Mouse (Mus musculus) MN1 (cell line): Measurements from ENCODE around the gene Mtg1.
A peak's percentile ranks its signal among the peaks of the same experiment; 100 is the strongest.
"Not testable (repeated sequence)": the region's sequence is repeated elsewhere in the genome, so short reads cannot be mapped to it uniquely, and the experiment has no call there.

Source experiments
- DNase-seq: peaks from one replicate; pipeline ENCODE4 v3.0.0-alpha.2; 2016; ENCODE audit warnings: low spot score

Mtg1 gene

DNA sequence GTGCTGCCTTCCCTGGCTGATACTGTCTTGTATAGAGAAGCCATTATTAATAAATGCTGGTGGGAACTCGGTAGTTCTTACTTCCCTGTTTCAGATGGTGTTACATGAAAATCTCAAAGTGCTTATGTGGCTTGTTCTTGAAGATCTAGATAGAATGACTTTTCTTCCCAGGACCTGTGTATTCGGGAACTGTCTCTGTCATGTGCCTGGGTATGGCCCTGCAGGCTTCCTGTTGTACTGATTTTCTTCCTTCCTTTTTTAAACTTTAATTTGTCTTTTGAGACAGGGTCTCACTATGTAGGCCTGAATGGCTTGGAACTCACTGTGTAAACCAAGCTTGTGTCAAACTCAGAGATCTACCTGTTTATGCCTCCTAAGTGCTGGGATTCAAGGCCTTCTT is 9.5 kb upstream of the Mtg1 start:
- no peak for DNase-seq

- DNase-seq = not testable (repeated sequence)
Observed at GRCm38 (mm10) chr7:140132184-140132583, 5.2 kb upstream of the Mtg1 start.

- not testable (repeated sequence) for DNase-seq
Observed at GRCm38 (mm10) chr7:140134033-140134432, 3.3 kb upstream of the Mtg1 start.

GRCm38 (mm10) chr7:140135106-140135770 is 2.1 kb upstream of the Mtg1 start:
- DNase-seq = no peak

DNA sequence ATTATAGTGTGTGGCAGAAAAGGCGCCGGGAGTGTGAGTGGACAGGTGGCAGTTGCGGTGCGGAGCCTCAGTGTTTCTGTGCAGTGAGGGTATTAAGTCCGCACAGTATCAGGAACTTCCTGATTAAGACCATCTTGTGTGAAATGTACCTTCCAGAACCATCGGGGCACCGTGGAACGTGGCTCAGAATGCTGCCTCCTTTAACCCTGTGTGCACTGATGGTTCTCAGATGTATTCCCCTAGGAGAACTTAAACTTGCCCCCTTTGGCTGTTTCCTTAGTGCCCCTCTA is 602 bp downstream of the Mtg1 start:
- no peak for DNase-seq

DNA sequence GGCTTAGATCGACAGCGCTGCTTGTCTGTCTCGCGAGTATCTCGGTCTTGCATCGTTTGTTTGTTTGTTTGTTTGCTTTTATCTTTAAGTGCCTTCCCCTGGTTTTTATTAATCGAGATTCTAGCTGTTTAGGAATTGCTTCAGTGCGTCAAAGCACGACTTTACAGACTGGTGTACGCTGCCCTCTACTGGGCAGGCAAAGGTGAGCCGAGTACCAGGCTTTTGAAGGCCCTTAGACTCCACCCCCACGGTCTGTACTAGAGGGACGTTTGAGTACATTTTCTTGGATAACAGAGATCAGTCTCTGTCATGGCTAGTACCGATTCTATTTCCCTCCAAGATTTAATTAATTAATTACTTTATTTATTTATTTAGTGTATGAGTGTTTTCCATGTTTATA is 4.0 kb downstream of the Mtg1 start:
- DNase-seq = peak; percentile 86

- DNase-seq = no peak
Observed at GRCm38 (mm10) chr7:140144550-140144949, 7.2 kb downstream of the Mtg1 start.

DNA sequence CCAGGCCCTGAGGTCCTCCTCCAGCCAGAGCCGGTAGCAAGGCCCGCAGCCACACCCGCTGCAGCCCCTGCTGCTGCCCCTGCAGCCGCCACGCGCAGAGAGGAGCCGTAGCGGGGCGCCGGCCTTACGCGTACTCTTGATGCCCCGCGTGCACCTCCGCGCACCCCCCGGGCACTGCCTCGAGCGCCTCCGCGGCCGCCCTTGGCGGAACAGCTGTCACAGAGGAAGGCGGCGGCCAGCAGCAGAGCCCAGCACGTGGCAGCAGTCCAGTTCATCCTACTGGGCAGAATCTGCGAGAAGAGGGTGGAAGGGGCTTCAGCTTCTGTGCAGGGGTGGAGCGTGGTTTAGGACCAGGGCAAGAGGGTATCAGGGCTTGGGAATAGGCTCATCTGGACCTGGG is 16.0 kb downstream of the Mtg1 start:
- no peak for DNase-seq

- DNase-seq = no peak
Observed at GRCm38 (mm10) chr7:140153829-140154217, 16.5 kb downstream of the Mtg1 start.

- DNase-seq = no peak
Observed at GRCm38 (mm10) chr7:140154218-140154927, 17.0 kb downstream of the Mtg1 start, which contains the start of gene Sprn. Gene Sprn (minus strand): TSS chr7:140154877.

DNA sequence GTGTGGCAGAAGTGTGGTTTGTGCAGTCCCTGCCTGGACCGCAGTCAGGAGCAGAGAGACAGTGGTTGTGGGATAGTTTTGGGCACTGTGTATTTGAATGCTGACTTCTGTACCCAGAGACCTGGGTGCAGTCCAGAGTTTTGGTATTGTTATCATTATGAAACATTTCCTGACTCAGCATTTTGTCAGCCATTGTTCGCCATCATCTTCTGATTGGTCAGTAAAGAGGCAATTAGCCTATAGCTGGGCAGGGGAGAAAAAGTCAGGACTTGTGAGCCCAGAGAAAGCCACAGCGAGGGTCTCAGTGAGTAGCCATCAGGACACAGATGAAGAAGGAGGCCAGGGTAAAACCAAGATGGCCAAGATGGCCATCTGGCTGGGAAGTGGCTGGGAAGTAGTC is 23.0 kb downstream of the Mtg1 start:
- no peak for DNase-seq

GRCm38 (mm10) chr7:140164664-140165063 is 27.3 kb downstream of the Mtg1 start, which contains the start of gene Olfr522:
Gene Olfr522 (minus strand): TSS chr7:140164764.
- DNase-seq = no peak

GRCm38 (mm10) chr7:140167950-140168349 is 30.6 kb downstream of the Mtg1 start:
- DNase-seq = no peak

DNA sequence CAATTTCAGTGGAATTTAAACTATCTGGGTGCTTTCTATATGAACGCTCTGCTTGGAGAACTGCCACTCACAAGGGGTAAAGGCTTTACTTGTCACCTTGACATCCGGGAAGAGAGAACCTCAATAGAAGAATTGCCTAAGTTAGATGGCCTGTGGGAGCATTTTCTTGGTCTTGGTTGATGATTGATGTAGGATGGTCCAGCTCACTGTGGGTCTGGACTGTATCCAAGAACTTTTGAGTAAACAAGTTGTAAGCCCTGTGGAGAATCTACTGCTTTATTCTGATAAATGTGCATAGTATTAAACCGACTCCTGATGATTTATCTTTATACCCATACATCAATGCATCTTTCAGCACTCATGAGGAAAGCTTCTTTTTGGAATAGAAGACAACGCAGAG is 32.0 kb downstream of the Mtg1 start:
- no peak for DNase-seq

DNA sequence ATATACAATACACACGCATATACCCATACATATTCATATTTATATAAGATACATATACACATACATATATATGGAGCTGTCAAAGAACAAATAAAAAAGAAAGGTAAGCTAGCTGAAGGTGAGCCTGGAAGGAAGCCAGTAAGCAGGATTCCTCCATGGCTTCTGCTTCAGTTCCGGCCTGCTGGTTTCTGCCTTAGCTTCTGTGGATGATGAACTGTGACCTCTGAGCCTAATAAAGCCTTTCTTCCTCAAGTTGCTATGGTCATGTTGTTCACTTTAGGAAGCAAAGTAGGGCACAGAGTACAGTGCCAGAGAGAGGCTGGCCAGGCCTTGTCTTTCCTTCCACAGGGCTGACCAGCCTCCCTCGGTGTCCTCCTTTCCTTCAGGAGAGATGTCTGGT is 33.5 kb downstream of the Mtg1 start:
- DNase-seq = no peak

- no peak for DNase-seq
Observed at GRCm38 (mm10) chr7:140172936-140173335, 35.6 kb downstream of the Mtg1 start, which contains the start of gene Olfr523. Gene Olfr523 (plus strand): TSS chr7:140173217.

- no peak for DNase-seq
Observed at GRCm38 (mm10) chr7:140179176-140179575, 41.8 kb downstream of the Mtg1 start.

- no peak for DNase-seq
Observed at GRCm38 (mm10) chr7:140180692-140181091, 43.3 kb downstream of the Mtg1 start.

- DNase-seq = no peak
Observed at GRCm38 (mm10) chr7:140184206-140184605, 46.8 kb downstream of the Mtg1 start.

DNA sequence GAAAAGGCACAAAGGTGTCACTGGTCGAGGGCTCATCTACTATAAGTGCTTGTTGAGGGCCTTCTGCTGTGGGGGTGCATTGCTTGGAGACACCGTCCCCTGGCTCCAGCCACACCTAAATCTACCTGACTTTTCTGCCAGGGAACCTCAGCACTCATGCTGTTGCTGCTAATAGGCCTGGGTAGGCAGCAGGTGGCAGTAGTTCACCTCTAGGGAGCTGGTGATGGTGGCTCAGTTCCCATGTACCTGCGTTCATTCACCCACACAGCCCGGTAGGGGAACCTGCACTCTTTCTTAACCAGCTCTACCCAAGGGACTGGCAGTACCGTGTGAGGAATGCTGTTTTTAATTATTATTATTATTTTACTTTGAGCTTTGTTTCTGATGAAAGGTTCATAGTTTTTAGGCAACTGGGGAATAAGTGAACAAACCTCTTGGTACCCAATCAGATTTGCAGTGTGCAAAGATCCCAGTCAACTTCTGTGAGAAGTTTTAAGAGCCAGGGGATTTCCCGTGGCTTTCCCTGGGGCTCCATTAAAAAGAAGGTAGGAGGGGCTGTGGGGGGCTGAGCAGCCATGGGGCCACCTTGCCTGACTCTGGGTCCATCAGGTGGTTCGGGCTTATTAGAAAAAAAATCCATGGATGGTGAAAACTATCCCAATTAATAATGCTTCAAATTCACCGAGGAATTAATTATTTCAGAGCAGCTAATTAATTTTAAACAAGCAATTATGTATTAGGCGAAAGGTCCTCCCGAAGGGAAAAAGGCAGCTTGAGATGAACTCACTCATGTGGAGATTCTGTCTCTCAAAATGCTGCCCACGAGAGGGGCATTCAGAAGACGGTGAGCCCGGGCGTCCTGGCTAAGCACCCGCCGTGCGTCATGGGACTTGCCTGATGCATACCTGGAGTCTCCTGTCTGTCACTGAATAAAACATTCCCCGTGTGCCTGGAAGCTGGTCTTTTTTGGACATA is 49.6 kb downstream of the Mtg1 start:
- no peak for DNase-seq

DNA sequence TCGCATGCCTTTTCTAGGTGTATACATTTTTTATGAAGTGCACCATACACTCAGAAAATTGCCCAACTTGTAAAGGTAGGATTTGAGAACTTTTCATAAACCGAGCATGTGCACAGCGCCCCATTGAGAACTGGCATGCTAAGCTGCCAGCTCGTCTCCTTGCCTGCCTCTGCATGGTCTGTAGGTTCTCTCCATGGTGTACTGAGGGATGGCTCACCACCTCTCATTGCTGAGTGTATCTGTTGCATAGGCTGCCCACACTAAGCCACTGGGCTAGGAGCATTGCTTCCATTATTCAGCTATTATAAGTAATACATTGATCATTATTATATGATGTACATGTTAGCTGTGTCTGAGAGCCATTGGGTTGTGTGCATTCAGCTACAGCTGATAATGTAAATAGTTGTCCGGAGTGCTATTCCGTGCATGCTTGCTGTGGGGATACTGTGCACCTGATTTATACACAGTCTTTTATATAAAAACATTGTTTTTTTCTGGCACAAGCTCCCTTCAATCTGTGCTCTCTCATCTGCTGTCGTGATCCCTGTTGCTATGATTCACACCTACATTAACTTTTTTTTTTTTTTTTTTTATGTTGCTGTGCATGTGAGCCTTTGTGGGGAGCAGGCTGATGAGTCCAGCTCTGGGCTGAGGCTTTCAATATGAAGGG is 50.5 kb downstream of the Mtg1 start:
- DNase-seq = no peak
